Mouse (Mus musculus): ENCODE results near the gene Ttk. TPM values are rescaled to one million over a fixed set of nuclear protein-coding genes. Genes with fewer than 3 reads are reported as not detected.

Ttk gene
- polyA plus RNA-seq, 1 experiment, result 13.5 TPM

GRCm38 (mm10) chr9:83805977-83806815 is 28.3 kb upstream of the Ttk start, which contains the start of gene Elovl4:
Gene Elovl4 (minus strand): TSS chr9:83806277.
- no peak within 1 kb of the TSS for H3K4me3 ChIP-seq (replicated peaks; ENCODE audit: control insufficient read depth, low read depth, low read length)
- no peak within 1 kb of the TSS for H3K27ac ChIP-seq (ENCODE audit: control insufficient read depth, insufficient read depth, low read depth, low read length, poor library complexity)
- WGBS, result 2% methylated on average over 54 of the region's 71 CpGs
- TF ChIP-seq POLR2A (IDR thresholded peaks at IDR 0.05; ENCODE audit: borderline replicate concordance, control insufficient read depth, low read depth, low read length) (no peak), CTCF (IDR thresholded peaks at IDR 0.05; ENCODE audit: control insufficient read depth, insufficient read depth, low read length) (no peak)
- peaks cover 2% of the 10 kb centered on the region; the same call in 1 of the 2 replicates for H3K4me1 ChIP-seq (ENCODE audit: control insufficient read depth, insufficient read depth, low read length)

- Histone ChIP-seq H3K27ac (ENCODE audit: control insufficient read depth, insufficient read depth, low read depth, low read length, poor library complexity) (no peak overlapping the region), H3K4me1 (ENCODE audit: control insufficient read depth, insufficient read depth, low read length) (peaks cover 2% of the 10 kb centered on the region; the same call in 1 of the 2 replicates), H3K4me3 (replicated peaks; ENCODE audit: control insufficient read depth, low read depth, low read length) (no peak overlapping the region)
- TF ChIP-seq POLR2A (IDR thresholded peaks at IDR 0.05; ENCODE audit: borderline replicate concordance, control insufficient read depth, low read depth, low read length) (no peak), CTCF (IDR thresholded peaks at IDR 0.05; ENCODE audit: control insufficient read depth, insufficient read depth, low read length) (no peak)
- 4% methylated on average over 2 of the region's 2 CpGs for WGBS
Observed at GRCm38 (mm10) chr9:83807562-83807961, 26.9 kb upstream of the Ttk start.

GRCm38 (mm10) chr9:83819188-83819587 is 15.3 kb upstream of the Ttk start:
- no peak for TF ChIP-seq POLR2A (IDR thresholded peaks at IDR 0.05; ENCODE audit: borderline replicate concordance, control insufficient read depth, low read depth, low read length)
- Histone ChIP-seq H3K27ac (ENCODE audit: control insufficient read depth, insufficient read depth, low read depth, low read length, poor library complexity) (no peak overlapping the region), H3K4me1 (ENCODE audit: control insufficient read depth, insufficient read depth, low read length) (no peaks in the 10 kb centered on the region), H3K4me3 (replicated peaks; ENCODE audit: control insufficient read depth, low read depth, low read length) (no peak overlapping the region)
- WGBS, result 77% methylated on average over 7 of the region's 7 CpGs

- Histone ChIP-seq H3K27ac (ENCODE audit: control insufficient read depth, insufficient read depth, low read depth, low read length, poor library complexity) (no peak overlapping the region), H3K4me3 (replicated peaks; ENCODE audit: control insufficient read depth, low read depth, low read length) (no peak overlapping the region), H3K4me1 (ENCODE audit: control insufficient read depth, insufficient read depth, low read length) (no peaks in the 10 kb centered on the region)
- WGBS, result 84% methylated on average over 2 of the region's 2 CpGs
- TF ChIP-seq CTCF (IDR thresholded peaks at IDR 0.05; ENCODE audit: control insufficient read depth, insufficient read depth, low read length) (no peak), POLR2A (IDR thresholded peaks at IDR 0.05; ENCODE audit: borderline replicate concordance, control insufficient read depth, low read depth, low read length) (no peak)
Observed at GRCm38 (mm10) chr9:83820976-83821375, 13.5 kb upstream of the Ttk start.

GRCm38 (mm10) chr9:83822925-83823324 is 11.6 kb upstream of the Ttk start:
- no peak overlapping the region for H3K27ac ChIP-seq (ENCODE audit: control insufficient read depth, insufficient read depth, low read depth, low read length, poor library complexity)
- TF ChIP-seq CTCF (IDR thresholded peaks at IDR 0.05; ENCODE audit: control insufficient read depth, insufficient read depth, low read length), result no peak
- TF ChIP-seq POLR2A (IDR thresholded peaks at IDR 0.05; ENCODE audit: borderline replicate concordance, control insufficient read depth, low read depth, low read length), result no peak
- no peaks in the 10 kb centered on the region for H3K4me1 ChIP-seq (ENCODE audit: control insufficient read depth, insufficient read depth, low read length)
- H3K4me3 ChIP-seq (replicated peaks; ENCODE audit: control insufficient read depth, low read depth, low read length), result no peak overlapping the region
- 68% methylated on average over 5 of the region's 5 CpGs for WGBS

DNA sequence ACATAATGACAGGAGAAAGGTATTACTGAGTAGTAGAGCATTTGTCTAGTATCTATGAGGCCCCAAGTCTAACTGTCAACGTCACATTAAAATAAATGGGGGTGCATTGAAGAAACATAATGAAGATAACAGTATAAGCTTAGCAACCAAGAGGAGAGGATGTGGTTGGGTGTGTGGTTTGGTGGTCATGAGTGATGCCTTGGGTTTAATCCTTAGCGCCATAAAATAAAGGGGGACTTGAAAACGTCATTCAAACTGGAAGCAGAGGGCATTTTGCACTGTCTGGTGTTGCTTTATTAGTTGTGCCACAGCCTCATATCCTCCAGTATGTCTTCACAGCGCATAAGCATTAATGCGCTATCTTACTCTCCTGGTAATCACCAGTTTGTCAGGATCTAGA is 4.6 kb upstream of the Ttk start:
- Histone ChIP-seq H3K4me1 (ENCODE audit: control insufficient read depth, insufficient read depth, low read length) (peaks cover 1% of the 10 kb centered on the region; the same call in 1 of the 2 replicates), H3K4me3 (replicated peaks; ENCODE audit: control insufficient read depth, low read depth, low read length) (no peak overlapping the region), H3K27ac (ENCODE audit: control insufficient read depth, insufficient read depth, low read depth, low read length, poor library complexity) (no peak overlapping the region)
- TF ChIP-seq CTCF (IDR thresholded peaks at IDR 0.05; ENCODE audit: control insufficient read depth, insufficient read depth, low read length), result no peak
- no peak for TF ChIP-seq POLR2A (IDR thresholded peaks at IDR 0.05; ENCODE audit: borderline replicate concordance, control insufficient read depth, low read depth, low read length)
- WGBS, result 43% methylated on average over 5 of the region's 5 CpGs

DNA sequence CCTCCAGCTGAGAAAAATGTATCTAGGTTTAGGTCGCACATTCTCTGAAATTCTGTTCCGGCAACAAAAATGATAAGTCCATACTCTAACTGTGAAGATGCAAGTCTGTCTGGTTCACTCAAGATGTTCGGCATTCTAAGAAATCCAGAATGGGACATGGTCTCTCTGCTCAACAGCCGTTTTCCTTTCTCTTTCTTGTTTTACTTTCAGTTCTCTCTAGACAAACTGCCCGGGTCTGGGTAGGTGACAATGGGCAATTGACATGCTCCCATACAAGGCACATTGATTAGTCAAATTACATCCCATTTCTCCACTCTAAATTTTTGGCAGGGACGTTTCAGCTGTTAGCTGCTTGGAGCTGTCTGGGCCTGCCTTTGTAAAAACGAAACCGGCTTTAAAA is 3.3 kb upstream of the Ttk start:
- TF ChIP-seq POLR2A (IDR thresholded peaks at IDR 0.05; ENCODE audit: borderline replicate concordance, control insufficient read depth, low read depth, low read length) (no peak), CTCF (IDR thresholded peaks at IDR 0.05; ENCODE audit: control insufficient read depth, insufficient read depth, low read length) (no peak)
- WGBS, result 43% methylated on average over 8 of the region's 8 CpGs
- Histone ChIP-seq H3K4me3 (replicated peaks; ENCODE audit: control insufficient read depth, low read depth, low read length) (no peak overlapping the region), H3K4me1 (ENCODE audit: control insufficient read depth, insufficient read depth, low read length) (peaks cover 1% of the 10 kb centered on the region; the same call in 1 of the 2 replicates), H3K27ac (ENCODE audit: control insufficient read depth, insufficient read depth, low read depth, low read length, poor library complexity) (no peak overlapping the region)

GRCm38 (mm10) chr9:83834748-83835313 is 342 bp downstream of the Ttk start:
- Histone ChIP-seq H3K4me1 (ENCODE audit: control insufficient read depth, insufficient read depth, low read length) (peaks cover 3% of the 10 kb centered on the region; the same call in 1 of the 2 replicates), H3K27ac (ENCODE audit: control insufficient read depth, insufficient read depth, low read depth, low read length, poor library complexity) (peak overlapping the region; percentile 50), H3K4me3 (replicated peaks; ENCODE audit: control insufficient read depth, low read depth, low read length) (peak overlapping the region; percentile 94)
- peak; percentile 24; the same call in 1 of the 2 replicates for TF ChIP-seq POLR2A (IDR thresholded peaks at IDR 0.05; ENCODE audit: borderline replicate concordance, control insufficient read depth, low read depth, low read length)
- no peak for TF ChIP-seq CTCF (IDR thresholded peaks at IDR 0.05; ENCODE audit: control insufficient read depth, insufficient read depth, low read length)
- 3% methylated on average over 27 of the region's 27 CpGs for WGBS

Measured in bone marrow, adult 2 months (tissue).